Mouse (Mus musculus): ENCODE results near the gene Arhgdib. TPM values are rescaled to one million over a fixed set of nuclear protein-coding genes. Genes with fewer than 3 reads are reported as not detected.
"Not testable (repeated sequence)": the region's sequence is repeated elsewhere in the genome, so short reads cannot be mapped to it uniquely, and the experiment has no call there.

Arhgdib gene
- total RNA-seq, 2 experiments from 2014 or later, result 43.0 to 44.5 TPM

DNA sequence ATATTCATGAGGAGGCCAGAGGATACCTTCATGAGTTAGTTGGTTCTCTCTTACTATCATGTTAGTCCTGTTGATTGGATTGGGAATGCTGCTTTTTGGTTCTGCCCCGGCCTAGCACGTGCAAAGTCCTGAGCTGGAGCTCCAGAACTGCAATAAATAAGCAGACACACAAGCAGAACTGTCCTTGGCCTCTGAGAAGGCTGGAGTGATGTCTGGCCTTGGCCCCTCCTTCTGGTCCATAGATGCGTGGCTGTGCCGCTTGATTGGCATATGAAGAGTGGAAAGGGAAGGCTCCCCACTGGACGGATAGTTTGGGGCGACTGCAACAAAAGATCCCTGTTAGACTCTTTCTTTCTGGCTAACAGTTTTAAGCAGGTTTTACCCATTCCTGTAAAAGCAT is 52.6 kb downstream of the Arhgdib start:
- peak; percentile 20 for DNase-seq

DNA sequence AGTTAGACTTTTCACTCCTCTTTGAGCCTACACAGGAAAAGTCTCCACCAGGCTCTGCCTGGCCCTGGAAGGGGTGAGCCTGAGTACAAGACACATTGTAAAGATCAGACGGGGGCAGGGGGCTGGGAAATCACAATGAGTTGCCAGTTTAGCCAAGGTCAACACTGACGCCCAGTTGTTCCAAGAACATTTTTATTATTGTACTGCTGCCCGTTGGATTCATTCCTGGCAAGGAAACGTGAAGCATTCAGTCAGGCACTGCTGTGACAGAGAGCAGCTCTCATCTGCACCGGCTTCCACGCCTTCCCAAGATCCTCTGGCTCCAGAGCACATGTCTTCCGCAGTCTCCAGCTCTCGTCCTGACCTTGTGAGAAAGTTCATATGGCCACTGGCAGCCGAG is 53.8 kb downstream of the Arhgdib start:
- peak; percentile 66 for DNase-seq

DNA sequence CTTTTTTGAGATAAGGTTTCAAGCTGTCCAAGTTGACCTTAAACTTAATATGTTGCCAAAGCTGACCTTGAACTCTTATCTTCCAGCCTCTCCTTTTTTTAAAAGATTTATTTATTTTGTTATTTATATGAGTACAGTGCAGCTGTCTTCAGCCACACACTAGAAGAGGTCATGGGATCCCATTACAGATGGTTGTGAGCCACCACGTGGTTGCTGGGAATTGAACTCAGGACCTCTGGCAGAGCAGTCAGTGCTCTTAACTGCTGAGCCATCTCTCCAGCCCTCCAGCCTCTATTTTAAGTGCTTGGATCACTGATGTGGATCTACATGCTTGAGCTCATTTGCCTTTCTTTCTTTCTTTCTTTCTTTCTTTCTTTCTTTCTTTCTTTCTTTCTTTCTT is 56.9 kb downstream of the Arhgdib start:
- DNase-seq, result not testable (repeated sequence)

DNA sequence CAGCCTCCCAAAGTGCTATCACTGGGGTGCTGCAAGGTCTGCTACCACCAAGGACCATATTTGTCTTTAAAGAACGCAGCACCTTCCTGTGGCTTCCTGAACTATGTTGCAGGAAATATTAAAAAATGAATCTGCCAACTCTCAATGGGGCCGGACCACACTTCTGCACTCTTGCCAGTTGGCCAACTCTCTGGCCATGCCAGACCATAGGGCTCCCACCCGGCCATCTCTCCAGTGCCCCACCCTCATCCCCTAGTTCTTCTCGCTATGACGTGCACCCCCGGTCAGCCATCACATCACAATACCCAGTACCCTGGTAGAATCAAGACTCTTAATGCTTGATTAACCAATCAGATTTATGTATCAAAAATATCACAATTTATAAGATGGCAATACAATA is 57.7 kb downstream of the Arhgdib start:
- no peak for DNase-seq

DNA sequence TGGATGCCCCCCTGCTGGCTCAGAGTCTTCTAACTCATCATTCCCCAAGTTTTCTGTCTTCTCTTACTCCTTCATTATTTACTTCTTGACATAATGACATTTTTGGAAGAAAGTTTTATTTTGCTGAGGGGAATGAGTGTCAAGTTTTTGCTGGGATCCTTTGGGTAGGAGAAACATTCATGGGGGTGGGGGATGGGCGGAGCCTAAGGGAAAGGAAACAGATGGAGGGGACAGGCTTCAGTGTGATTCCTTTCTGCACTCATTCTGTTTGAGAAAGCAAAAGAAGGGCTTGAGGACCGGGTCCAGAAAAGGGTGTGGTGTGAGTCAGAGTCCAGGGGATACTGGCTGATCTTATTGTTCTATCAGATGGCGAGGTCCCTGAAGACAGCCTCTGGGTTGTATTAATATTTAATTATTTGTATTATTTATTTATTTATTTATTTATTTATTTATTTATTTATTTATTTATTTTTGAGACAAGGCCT is 58.2 kb downstream of the Arhgdib start:
- no peak for DNase-seq

DNA sequence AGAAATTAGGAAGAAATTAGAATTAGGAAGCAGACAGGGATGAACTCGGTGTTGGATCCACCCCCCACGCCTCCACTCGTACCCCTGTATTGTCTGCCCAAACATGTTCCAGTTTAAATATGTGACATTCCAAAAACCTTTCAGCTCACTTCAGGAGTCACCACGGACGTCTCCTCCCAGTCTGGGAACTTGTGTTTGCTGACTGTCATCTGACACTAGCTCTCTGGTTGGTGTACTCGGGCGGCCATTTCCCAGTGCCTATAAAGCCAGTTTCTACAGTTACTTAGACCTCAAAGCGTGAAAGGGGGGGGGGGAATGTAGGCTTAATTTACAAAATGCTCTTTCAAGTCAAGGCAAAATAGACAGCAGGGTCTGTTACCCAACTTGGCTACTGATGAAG is 60.0 kb downstream of the Arhgdib start:
- no peak for DNase-seq

DNA sequence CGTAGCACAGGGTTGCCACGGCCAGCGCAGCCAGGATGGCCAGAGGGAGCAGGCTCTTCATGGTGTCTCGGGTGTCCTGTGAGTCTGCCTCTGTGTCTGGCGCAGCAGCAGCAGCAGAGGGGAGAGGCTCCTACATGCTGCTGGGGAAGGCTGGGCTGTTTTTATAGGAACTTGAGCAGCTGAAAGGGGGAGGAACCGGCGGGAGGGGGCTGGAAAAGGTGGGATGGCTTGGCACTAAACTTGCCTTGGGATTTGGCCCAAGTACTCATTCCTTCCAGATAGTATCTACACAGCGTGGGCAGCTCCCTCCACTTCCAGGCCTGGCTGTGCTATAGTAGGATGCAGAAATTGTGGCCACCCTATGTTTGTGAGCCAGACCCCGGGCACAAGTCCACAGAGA is 66.0 kb downstream of the Arhgdib start, which contains the start of gene Mgp:
Gene Mgp, minus strand, starts transcription at position 154 of the 400 bp plus-strand sequence.
- DNase-seq, result peak; percentile 18

DNA sequence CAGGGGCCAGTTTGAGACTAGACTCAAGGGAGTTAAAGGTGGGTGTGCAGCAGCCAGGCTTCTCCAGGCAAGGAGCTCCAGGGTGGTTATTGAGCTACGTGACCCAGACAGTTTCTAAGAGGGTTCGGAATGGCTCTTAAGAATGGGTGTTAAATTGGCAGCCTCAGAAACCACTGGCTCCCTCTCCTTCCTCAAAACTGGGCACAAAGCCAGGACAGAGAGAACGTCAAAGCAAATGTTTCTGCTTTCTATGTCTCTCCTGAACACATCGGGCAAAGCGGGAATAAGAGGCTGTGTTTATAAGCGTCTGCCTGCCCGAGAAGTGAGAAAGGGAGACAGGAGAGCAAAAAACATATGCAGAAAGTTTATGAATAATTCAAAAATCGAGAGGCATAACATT is 67.1 kb downstream of the Arhgdib start:
- peak; percentile 34 for DNase-seq

Other genes starting within 250 kb of the Arhgdib start
- under 1 TPM; 0.15 to 0.21 TPM for gene Gucy2c, start 160.1 kb downstream of the Arhgdib start, total RNA-seq (2021)
- gene Hist4h4, start 137.5 kb downstream of the Arhgdib start, total RNA-seq (2021), result 10 to 100 TPM; 28.3 to 29.2 TPM
- gene H2afj, start 133.7 kb downstream of the Arhgdib start, total RNA-seq (2021), result 10 to 100 TPM; 71.1 to 85.2 TPM
- gene BC049715, start 114.3 kb downstream of the Arhgdib start, total RNA-seq (2021), result under 1 TPM; 0.73 to 0.75 TPM
- 10 to 100 TPM; 82.5 to 86.5 TPM for gene Wbp11, start 113.7 kb downstream of the Arhgdib start, total RNA-seq (2021)
- under 1 TPM; 0.27 to 0.51 TPM for gene Smco3, start 106.4 kb downstream of the Arhgdib start, total RNA-seq (2021)
- gene Art4, start 84.2 kb downstream of the Arhgdib start, total RNA-seq (2021), result 1 to 10 TPM; 5.9 to 7.5 TPM
- gene Mgp, start 66.1 kb downstream of the Arhgdib start, total RNA-seq (2021), result 100 to 1,000 TPM; 187 to 232 TPM
- gene Erp27, start 19.7 kb downstream of the Arhgdib start, total RNA-seq (2021), result under 1 TPM; 0.15 to 0.27 TPM
- gene Pde6h, start 18.1 kb downstream of the Arhgdib start, total RNA-seq (2021), result under 1 TPM in 1 of 2 experiments, not detected in 1; 0.60 TPM
- gene Rerg, start 228.6 kb upstream of the Arhgdib start, total RNA-seq (2021), result 10 to 100 TPM; 81.0 to 82.3 TPM

Measured in adrenal gland, postnatal 10 days (tissue).